Comparison of ENCODE assay signal across 26 mouse cellular contexts in genomic region chr2:110871650-110872049, GRCm38 (mm10).
A peak's percentile ranks its signal among the peaks of the same experiment; 100 is the strongest.
DNase-seq lines count a peak whose midpoint lies in the region; ATAC-seq and TF ChIP-seq lines count a peak whose summit lies in the region.
"Had no signal": no experiment of that assay in that cellular context is flagged by ENCODE, and none has a peak within 500 bp of the region (broad histone marks: within the 10 kb centered on the region; RNA-seq: fewer than 3 reads in every experiment).

No protein-coding gene starts in this region.

- TF ChIP-seq CTCF in forebrain, postnatal 0 days (IDR thresholded peaks at IDR 0.05; ENCODE audit: low read depth), result no peak

- H3K4me2 ChIP-seq in forebrain, embryonic 15.5 days (replicated peaks), result no peak overlapping the region
- no peak overlapping the region for H3K4me2 ChIP-seq in forebrain, embryonic 13.5 days
- no peak overlapping the region for H3K4me2 ChIP-seq in forebrain, postnatal 0 days (ENCODE audit: low read depth)
- H3K4me2 ChIP-seq in forebrain, embryonic 12.5 days, result no peak overlapping the region
- H3K4me2 ChIP-seq: embryonic facial prominence, embryonic 13.5 days; embryonic facial prominence, embryonic 15.5 days had no signal

- H3K9ac ChIP-seq in forebrain, embryonic 15.5 days (replicated peaks), result no peak overlapping the region
- H3K9ac ChIP-seq in forebrain, embryonic 13.5 days, result no peak overlapping the region
- H3K9ac ChIP-seq in forebrain, postnatal 0 days, result no peak overlapping the region
- no peak overlapping the region for H3K9ac ChIP-seq in forebrain, embryonic 12.5 days
- H3K9ac ChIP-seq: embryonic facial prominence, embryonic 13.5 days; embryonic facial prominence, embryonic 15.5 days had no signal

- H3K27me3 ChIP-seq in forebrain, embryonic 15.5 days, result no peaks in the 10 kb centered on the region
- H3K27me3 ChIP-seq in forebrain, embryonic 13.5 days, result no peaks in the 10 kb centered on the region
- no peaks in the 10 kb centered on the region for H3K27me3 ChIP-seq in forebrain, postnatal 0 days (ENCODE audit: insufficient read depth, low read length)
- H3K27me3 ChIP-seq in forebrain, embryonic 12.5 days, result no peaks in the 10 kb centered on the region
- H3K27me3 ChIP-seq: CH12.LX; embryonic facial prominence, embryonic 13.5 days; embryonic facial prominence, embryonic 15.5 days; Patski had no signal

- no peak overlapping the region for H3K4me3 ChIP-seq in forebrain, embryonic 15.5 days
- no peak overlapping the region for H3K4me3 ChIP-seq in forebrain, embryonic 13.5 days
- no peak overlapping the region for H3K4me3 ChIP-seq in forebrain, postnatal 0 days (ENCODE audit: low read depth, low read length)
- H3K4me3 ChIP-seq in forebrain, embryonic 12.5 days (replicated peaks), result no peak overlapping the region
- H3K4me3 ChIP-seq: embryonic facial prominence, embryonic 13.5 days; embryonic facial prominence, embryonic 15.5 days; erythroblast, embryonic 14.5 days; forebrain, embryonic 10.5 days had no signal

- H3K4me1 ChIP-seq in forebrain, embryonic 15.5 days, result no peaks in the 10 kb centered on the region
- no peaks in the 10 kb centered on the region for H3K4me1 ChIP-seq in forebrain, embryonic 13.5 days
- H3K4me1 ChIP-seq in forebrain, postnatal 0 days (ENCODE audit: insufficient read depth), result no peaks in the 10 kb centered on the region
- no peaks in the 10 kb centered on the region for H3K4me1 ChIP-seq in forebrain, embryonic 12.5 days
- H3K4me1 ChIP-seq: embryonic facial prominence, embryonic 13.5 days; embryonic facial prominence, embryonic 15.5 days; forebrain, embryonic 10.5 days had no signal

- no peak overlapping the region for H3K27ac ChIP-seq in forebrain, embryonic 15.5 days (replicated peaks)
- no peak overlapping the region for H3K27ac ChIP-seq in forebrain, embryonic 13.5 days
- H3K27ac ChIP-seq in forebrain, postnatal 0 days (ENCODE audit: low read depth, low read length), result no peak overlapping the region
- H3K27ac ChIP-seq in forebrain, embryonic 12.5 days, result no peak overlapping the region
- H3K27ac ChIP-seq: embryonic facial prominence, embryonic 13.5 days; embryonic facial prominence, embryonic 15.5 days; forebrain, embryonic 10.5 days had no signal

- no peaks in the 10 kb centered on the region for H3K9me3 ChIP-seq in forebrain, embryonic 15.5 days
- H3K9me3 ChIP-seq in forebrain, embryonic 13.5 days (replicated peaks), result no peaks in the 10 kb centered on the region
- H3K9me3 ChIP-seq in forebrain, postnatal 0 days (ENCODE audit: low read length), result no peaks in the 10 kb centered on the region
- no peaks in the 10 kb centered on the region for H3K9me3 ChIP-seq in forebrain, embryonic 12.5 days
- H3K9me3 ChIP-seq: embryonic facial prominence, embryonic 13.5 days; embryonic facial prominence, embryonic 15.5 days; forebrain, embryonic 10.5 days; G1E had no signal

- DNase-seq in forebrain, postnatal 0 days, result peak; percentile 13
- peak; percentile 11 to 20 for DNase-seq in layer of hippocampus, postnatal 14 days (ENCODE audit: low spot score in 2 of 2)
- DNase-seq in layer of hippocampus, adult 8-10 months (ENCODE audit: low spot score in 2 of 2), result no peak
- DNase-seq: adrenal gland, adult 8-10 months; adrenal gland, postnatal 14 days; adrenal gland, postnatal 36 days; B cell, adult 2 months; cerebellum, adult 11 months; cerebellum, adult 18-20 months; cerebellum, adult 8-10 months; cerebellum, adult 9-11 months; cerebellum, postnatal 14 days; cerebellum, postnatal 36 days; embryo, embryonic 11 days had no signal

- WGBS in forebrain, embryonic 15.5 days, result 79% methylated on average over 4 of the region's 4 CpGs
- WGBS in forebrain, embryonic 13.5 days, result 87% methylated on average over 4 of the region's 4 CpGs
- 60% methylated on average over 4 of the region's 4 CpGs for WGBS in forebrain, postnatal 0 days
- WGBS in forebrain, embryonic 12.5 days, result 91% methylated on average over 4 of the region's 4 CpGs

- H3K36me3 ChIP-seq in forebrain, embryonic 15.5 days, result no peaks in the 10 kb centered on the region
- H3K36me3 ChIP-seq in forebrain, embryonic 13.5 days (ENCODE audit: poor library complexity, severe bottlenecking), result no peaks in the 10 kb centered on the region
- H3K36me3 ChIP-seq in forebrain, postnatal 0 days (ENCODE audit: insufficient read depth), result no peaks in the 10 kb centered on the region
- H3K36me3 ChIP-seq in forebrain, embryonic 12.5 days (replicated peaks), result no peaks in the 10 kb centered on the region
- H3K36me3 ChIP-seq: embryonic facial prominence, embryonic 13.5 days; embryonic facial prominence, embryonic 15.5 days; forebrain, embryonic 10.5 days; G1E had no signal

- 0 out of 2 replicates have a peak, but pooled peaks have one; percentile 32 for ATAC-seq in forebrain, embryonic 15.5 days (replicated peaks)
- ATAC-seq in forebrain, embryonic 13.5 days, result no peak
- ATAC-seq in forebrain, postnatal 0 days, result peak; percentile 71
- no peak for ATAC-seq in forebrain, embryonic 12.5 days (ENCODE audit: low FRiP score)
- ATAC-seq: activated CD4-positive, CD25-positive, alpha-beta regulatory T cell, adult 4 months; CD4-positive, CD25-positive, alpha-beta regulatory T cell, adult 4 months; Patski had no signal

Comparison
In these comparisons a context has a peak if more than half of its experiments do, and no peak if none do; other contexts are left out.
1. ATAC-seq: peak in forebrain, embryonic 15.5 days (single experiment) and forebrain, postnatal 0 days (single experiment); none in forebrain, embryonic 13.5 days (single experiment) and forebrain, embryonic 12.5 days (single experiment).
2. DNase-seq: peak in forebrain, postnatal 0 days (single experiment) and layer of hippocampus, postnatal 14 days (2 of 2); none in layer of hippocampus, adult 8-10 months (0 of 2).